Mouse (Mus musculus): Measurements from ENCODE around the gene Ddx43. TPM values are rescaled to one million over a fixed set of nuclear protein-coding genes. Genes with fewer than 3 reads are reported as not detected.

The Ddx43 gene
- polyA plus RNA-seq, 1 experiment from 2014 or later = 0.39 TPM

GRCm38 (mm10) chr9:78457026-78457425 lies 61.4 kb downstream of the Ddx43 start:
- no peak for ATAC-seq (ENCODE audit: low FRiP score, low read depth)
- no peak overlapping the region for H3K4me3 ChIP-seq
- no peaks in the 10 kb centered on the region for H3K9me3 ChIP-seq
- H3K36me3 ChIP-seq = peaks cover 53% of the 10 kb centered on the region
- H3K9ac ChIP-seq = no peak overlapping the region
- no peaks in the 10 kb centered on the region for H3K27me3 ChIP-seq (replicated peaks)
- H3K27ac ChIP-seq = no peak overlapping the region
- no peaks in the 10 kb centered on the region for H3K4me1 ChIP-seq
- WGBS = 89% methylated on average over 8 of the region's 8 CpGs
- no peak overlapping the region for H3K4me2 ChIP-seq (replicated peaks)

- ATAC-seq (ENCODE audit: low FRiP score, low read depth) = no peak
- H3K4me2 ChIP-seq (replicated peaks) = no peak overlapping the region
- no peak overlapping the region for H3K9ac ChIP-seq
- H3K27ac ChIP-seq = no peak overlapping the region
- no peak overlapping the region for H3K4me3 ChIP-seq
- H3K4me1 ChIP-seq = no peaks in the 10 kb centered on the region
- WGBS = 93% methylated on average over 4 of the region's 4 CpGs
- no peaks in the 10 kb centered on the region for H3K9me3 ChIP-seq
- peaks cover 66% of the 10 kb centered on the region for H3K36me3 ChIP-seq
- H3K27me3 ChIP-seq (replicated peaks) = no peaks in the 10 kb centered on the region
Observed at GRCm38 (mm10) chr9:78463337-78463736, 67.8 kb downstream of the Ddx43 start.

GRCm38 (mm10) chr9:78465725-78466124 lies 70.1 kb downstream of the Ddx43 start:
- no peak for ATAC-seq (ENCODE audit: low FRiP score, low read depth)
- Histone ChIP-seq H3K4me2 (replicated peaks) (no peak overlapping the region), H3K27me3 (replicated peaks) (no peaks in the 10 kb centered on the region), H3K9ac (no peak overlapping the region), H3K4me1 (no peaks in the 10 kb centered on the region), H3K4me3 (no peak overlapping the region), H3K9me3 (no peaks in the 10 kb centered on the region), H3K27ac (no peak overlapping the region), H3K36me3 (peaks cover 68% of the 10 kb centered on the region)
- WGBS = 92% methylated on average over 3 of the region's 3 CpGs

Other genes with a start within 250 kb of the Ddx43 start
- gene Gsta4, start 213.0 kb upstream of the Ddx43 start, polyA plus RNA-seq (2016; fragmentation: Nextera tagmentation; extraction: Ambion mirVana) = 40.2 and 40.3 TPM in 2 replicates
- not detected in 2 replicates for gene Gsta1, start 165.1 kb upstream of the Ddx43 start, polyA plus RNA-seq (2016; fragmentation: Nextera tagmentation; extraction: Ambion mirVana)
- not detected in 2 replicates for gene Gm3776, start 138.6 kb upstream of the Ddx43 start, polyA plus RNA-seq (2016; fragmentation: Nextera tagmentation; extraction: Ambion mirVana)
- not detected in 2 replicates for gene Gm10639, start 105.9 kb upstream of the Ddx43 start, polyA plus RNA-seq (2016; fragmentation: Nextera tagmentation; extraction: Ambion mirVana)
- gene Omt2a, start 81.0 kb upstream of the Ddx43 start, polyA plus RNA-seq (2016; fragmentation: Nextera tagmentation; extraction: Ambion mirVana) = not detected in 2 replicates
- not detected in 2 replicates for gene Omt2b, start 68.2 kb upstream of the Ddx43 start, polyA plus RNA-seq (2016; fragmentation: Nextera tagmentation; extraction: Ambion mirVana)
- gene Gsta2, start 40.0 kb upstream of the Ddx43 start, polyA plus RNA-seq (2016; fragmentation: Nextera tagmentation; extraction: Ambion mirVana) = not detected in 2 replicates
- 0.70 TPM in 1 of 2 replicates, not detected in the other for gene Dppa5a, start 27.6 kb upstream of the Ddx43 start, polyA plus RNA-seq (2016; fragmentation: Nextera tagmentation; extraction: Ambion mirVana)
- 2.1 and 2.3 TPM in 2 replicates for gene Ooep, start 17.1 kb upstream of the Ddx43 start, polyA plus RNA-seq (2016; fragmentation: Nextera tagmentation; extraction: Ambion mirVana)
- 0.73 and 1.3 TPM in 2 replicates for gene Cgas, start 47.5 kb downstream of the Ddx43 start, polyA plus RNA-seq (2016; fragmentation: Nextera tagmentation; extraction: Ambion mirVana)
- 25.6 and 26.5 TPM in 2 replicates for gene Mto1, start 52.4 kb downstream of the Ddx43 start, polyA plus RNA-seq (2016; fragmentation: Nextera tagmentation; extraction: Ambion mirVana)
- gene Gm17324, start 53.0 kb downstream of the Ddx43 start, polyA plus RNA-seq (2016; fragmentation: Nextera tagmentation; extraction: Ambion mirVana) = 0.78 and 1.2 TPM in 2 replicates
- gene Eef1a1, start 93.4 kb downstream of the Ddx43 start, polyA plus RNA-seq (2016; fragmentation: Nextera tagmentation; extraction: Ambion mirVana) = 3,212 and 3,225 TPM in 2 replicates
- 15.1 and 15.9 TPM in 2 replicates for gene Slc17a5, start 192.3 kb downstream of the Ddx43 start, polyA plus RNA-seq (2016; fragmentation: Nextera tagmentation; extraction: Ambion mirVana)
- gene Cd109, start 219.8 kb downstream of the Ddx43 start, polyA plus RNA-seq (2016; fragmentation: Nextera tagmentation; extraction: Ambion mirVana) = 3.2 and 3.7 TPM in 2 replicates